Mouse (Mus musculus) hindbrain, embryonic 11.5 days (tissue): ENCODE measurements around the gene Dpp8. TPM values are rescaled to one million over a fixed set of nuclear protein-coding genes. Genes with fewer than 3 reads are reported as not detected.
A peak's percentile ranks its signal among the peaks of the same experiment; 100 is the strongest.

Experiments
- ATAC-seq: fragments of 200-750 bp; cut with Nextera tagmentation; 2 replicates; pipeline ENCODE4 v1.8.0; 2017; ENCODE audit warnings: mild to moderate bottlenecking, moderate TSS enrichment, moderate library complexity; ENCODE audit not compliant: low FRiP score
- DNase-seq: peaks from one replicate; pipeline ENCODE4 v3.0.0-alpha.2; 2015; ENCODE audit warnings: low spot score
- H3K27ac ChIP-seq: fragments of 300-500 bp; sonication (generic); 2 replicates; pipeline ENCODE4 v1.5.1; 2014; ENCODE audit warnings: mild to moderate bottlenecking, low read depth, low read length
- H3K27me3 ChIP-seq: fragments of 300-500 bp; sonication (generic); 2 replicates; pipeline ENCODE4 v1.6.1; 2014; ENCODE audit warnings: mild to moderate bottlenecking, low read length, moderate library complexity, mixed read lengths; ENCODE audit not compliant: control insufficient read depth, insufficient read depth
- H3K36me3 ChIP-seq: fragments of 300-500 bp; sonication (generic); 2 replicates; pipeline ENCODE4 v1.6.1; 2014; ENCODE audit warnings: mild to moderate bottlenecking, low read length, moderate library complexity, mixed read lengths; ENCODE audit not compliant: control insufficient read depth, insufficient read depth
- H3K4me1 ChIP-seq: fragments of 300-500 bp; sonication (generic); replicated peaks from 2 replicates; pipeline ENCODE4 v1.6.1; 2014; ENCODE audit warnings: low read length, mixed read lengths; ENCODE audit not compliant: control insufficient read depth, insufficient read depth
- H3K4me2 ChIP-seq: fragments of 300-500 bp; sonication (generic); replicated peaks from 2 replicates; pipeline ENCODE4 v1.6.1; 2014; ENCODE audit warnings: mild to moderate bottlenecking, low read depth, low read length
- H3K4me3 ChIP-seq: fragments of 300-500 bp; sonication (generic); 2 replicates; pipeline ENCODE4 v1.5.1; 2014; ENCODE audit warnings: low read depth, low read length
- H3K9ac ChIP-seq: fragments of 300-500 bp; sonication (generic); 2 replicates; pipeline ENCODE4 v1.6.1; 2014; ENCODE audit warnings: low read depth, low read length
- H3K9me3 ChIP-seq: fragments of 300-500 bp; sonication (generic); 2 replicates; pipeline ENCODE4 v1.6.1; 2016; ENCODE audit warnings: low read length; ENCODE audit not compliant: control insufficient read depth
- WGBS: fragments of 180-500 bp; shearing (Covaris S2); extraction: QIAGEN DNeasy Blood & Tissue Kit; methylation state at CpG from one replicate; pipeline ENCODE4 v1.1.7; 2014; 5-methylcytosine and 5-hydroxymethylcytosine counted together
- polyA plus RNA-seq: library from polyadenylated mRNA; unstranded; fragments of >200 nt; fragmentation: Nextera tagmentation; extraction: Ambion mirVana; gene quantifications from 2 replicates; pipeline ENCODE4 v1.2.1, GENCODE M21; 2014

Dpp8 gene
- polyA plus RNA-seq, 1 experiment from 2014 or later, result 35.4 TPM

- Histone ChIP-seq H3K4me1 (peaks cover 3% of the 10 kb centered on the region; the same call in 1 of the 2 replicates), H3K36me3 (no peaks in the 10 kb centered on the region), H3K9me3 (no peaks in the 10 kb centered on the region), H3K9ac (peak overlapping the region; percentile 51), H3K4me2 (peak overlapping the region; percentile 89), H3K27ac (no peak overlapping the region), H3K4me3 (peak overlapping the region; percentile 31), H3K27me3 (no peaks in the 10 kb centered on the region)
- peak; percentile 51 for ATAC-seq
- 2% methylated on average over 47 of the region's 48 CpGs for WGBS
- DNase-seq, result peak; percentile 88
Observed at GRCm38 (mm10) chr9:65123552-65124168, 91.4 kb downstream of the Dpp8 start.

GRCm38 (mm10) chr9:65128123-65128815 is 96.1 kb downstream of the Dpp8 start:
- no peak overlapping the region for H3K4me3 ChIP-seq
- 0 out of 2 replicates have a peak, but pooled peaks have one; percentile 44 for ATAC-seq

GRCm38 (mm10) chr9:65131717-65132116 is 99.5 kb downstream of the Dpp8 start:
- H3K27ac ChIP-seq, result no peak overlapping the region
- no peaks in the 10 kb centered on the region for H3K9me3 ChIP-seq
- H3K4me1 ChIP-seq, result no peaks in the 10 kb centered on the region
- no peaks in the 10 kb centered on the region for H3K27me3 ChIP-seq
- no peak for DNase-seq
- no peak for ATAC-seq
- WGBS, result 84% methylated on average over 5 of the region's 5 CpGs
- H3K36me3 ChIP-seq, result no peaks in the 10 kb centered on the region
- no peak overlapping the region for H3K4me3 ChIP-seq
- no peak overlapping the region for H3K9ac ChIP-seq
- H3K4me2 ChIP-seq, result no peak overlapping the region

More at GRCm38 (mm10) chr9:65128123-65128815, 96.1 kb downstream of the Dpp8 start:
- H3K27me3 ChIP-seq, result no peaks in the 10 kb centered on the region
- H3K4me1 ChIP-seq, result peaks cover 2% of the 10 kb centered on the region; the same call in 1 of the 2 replicates
- H3K9me3 ChIP-seq, result no peaks in the 10 kb centered on the region
- H3K27ac ChIP-seq, result no peak overlapping the region
- H3K36me3 ChIP-seq, result no peaks in the 10 kb centered on the region
- whole genome bisulfite sequencing, result 7% methylated on average over 25 of the region's 25 CpGs
- peak; percentile 80 for DNase-seq
- H3K4me2 ChIP-seq, result peak overlapping the region; percentile 14
- H3K9ac ChIP-seq, result 0 out of 2 replicates have a peak overlapping the region, but pooled peaks have one; percentile 19

Other genes starting within 250 kb of the Dpp8 start
- 10.1 and 12.0 TPM in 2 replicates for gene Dennd4a, start 221.1 kb upstream of the Dpp8 start, polyA plus RNA-seq
- 0.11 TPM in 1 of 2 replicates, not detected in the other for gene Slc24a1, start 80.8 kb upstream of the Dpp8 start, polyA plus RNA-seq
- gene Ints14, start 71.5 kb upstream of the Dpp8 start, polyA plus RNA-seq, result 68.2 and 72.0 TPM in 2 replicates
- gene Hacd3, start 10.7 kb upstream of the Dpp8 start, polyA plus RNA-seq, result 114 and 127 TPM in 2 replicates
- 8.8 and 10.3 TPM in 2 replicates for gene Igdcc4, start 69.1 kb downstream of the Dpp8 start, polyA plus RNA-seq
- gene Igdcc3, start 108.8 kb downstream of the Dpp8 start, polyA plus RNA-seq, result 46.0 and 49.6 TPM in 2 replicates
- gene Parp16, start 162.9 kb downstream of the Dpp8 start, polyA plus RNA-seq, result 4.0 and 6.5 TPM in 2 replicates
- 0.25 and 0.31 TPM in 2 replicates for gene Cilp, start 232.8 kb downstream of the Dpp8 start, polyA plus RNA-seq